Mouse (Mus musculus): Measurements from ENCODE around the gene Coa3.

Coa3 gene

GRCm38 (mm10) chr11:101282896-101283295 lies 4.0 kb upstream of the Coa3 start:
- DNase-seq (ENCODE audit: extremely low spot score), result no peak

GRCm38 (mm10) chr11:101280837-101281236 lies 1.9 kb upstream of the Coa3 start:
- DNase-seq (ENCODE audit: extremely low spot score), result no peak

GRCm38 (mm10) chr11:101279193-101279569 lies 267 bp upstream of the Coa3 start:
- DNase-seq (ENCODE audit: extremely low spot score), result no peak

GRCm38 (mm10) chr11:101277381-101278222 lies 1.3 kb downstream of the Coa3 start:
- DNase-seq (ENCODE audit: extremely low spot score), result no peak

GRCm38 (mm10) chr11:101276319-101277070 lies 2.4 kb downstream of the Coa3 start:
- DNase-seq (ENCODE audit: extremely low spot score), result no peak

- DNase-seq (ENCODE audit: extremely low spot score), result no peak
Measured at GRCm38 (mm10) chr11:101275309-101275708, 3.6 kb downstream of the Coa3 start.

- no peak for DNase-seq (ENCODE audit: extremely low spot score)
Measured at GRCm38 (mm10) chr11:101272446-101272845, 6.5 kb downstream of the Coa3 start.

GRCm38 (mm10) chr11:101269577-101270116 lies 9.3 kb downstream of the Coa3 start:
- peak; percentile 64 for DNase-seq (ENCODE audit: extremely low spot score)

GRCm38 (mm10) chr11:101265906-101266305 lies 13.0 kb downstream of the Coa3 start:
- no peak for DNase-seq (ENCODE audit: extremely low spot score)

GRCm38 (mm10) chr11:101264954-101265471 lies 13.9 kb downstream of the Coa3 start:
- DNase-seq (ENCODE audit: extremely low spot score), result peak; percentile 46

GRCm38 (mm10) chr11:101263989-101264280 lies 15.0 kb downstream of the Coa3 start:
- no peak for DNase-seq (ENCODE audit: extremely low spot score)

GRCm38 (mm10) chr11:101263138-101263988 lies 15.6 kb downstream of the Coa3 start:
- no peak for DNase-seq (ENCODE audit: extremely low spot score)

GRCm38 (mm10) chr11:101262272-101262967 lies 16.5 kb downstream of the Coa3 start:
- DNase-seq (ENCODE audit: extremely low spot score), result peak; percentile 48

GRCm38 (mm10) chr11:101260826-101261380 lies 18.0 kb downstream of the Coa3 start:
- no peak for DNase-seq (ENCODE audit: extremely low spot score)

- peak; percentile 83 for DNase-seq (ENCODE audit: extremely low spot score)
Measured at GRCm38 (mm10) chr11:101259948-101260825, 18.7 kb downstream of the Coa3 start, which contains the start of gene Wnk4. Wnk4 (plus strand) TSS chr11:101260567.

GRCm38 (mm10) chr11:101259261-101259712 lies 19.6 kb downstream of the Coa3 start:
- no peak for DNase-seq (ENCODE audit: extremely low spot score)

- DNase-seq (ENCODE audit: extremely low spot score), result no peak
Measured at GRCm38 (mm10) chr11:101255826-101256775, 22.8 kb downstream of the Coa3 start.

GRCm38 (mm10) chr11:101253613-101254389 lies 25.1 kb downstream of the Coa3 start, which contains the start of gene Vps25:
Vps25 (plus strand) TSS chr11:101253707.
- DNase-seq (ENCODE audit: extremely low spot score), result peak; percentile 88

Measured in embryo, embryonic 9.5 days (tissue).